Mouse (Mus musculus) kidney, adult 2 months (tissue): ENCODE results near the gene Rcc2. TPM values are rescaled to one million over a fixed set of nuclear protein-coding genes. Genes with fewer than 3 reads are reported as not detected.

Source experiments
- DNase-seq: peaks from one replicate; pipeline ENCODE4 v3.0.0; 2021
- H3K27ac ChIP-seq: fragments of 200-500 bp; 2 replicates; pipeline ENCODE4 v1.5.1; 2012; ENCODE audit warnings: low read depth, low read length, control low read depth, inconsistent platforms; ENCODE audit not compliant: insufficient read depth
- H3K27me3 ChIP-seq: fragments of 200-500 bp; replicated peaks from 2 replicates; pipeline ENCODE4 v1.6.1; 2012; ENCODE audit warnings: mild to moderate bottlenecking, moderate library complexity, low read length, inconsistent platforms; ENCODE audit not compliant: control insufficient read depth, insufficient read depth
- H3K36me3 ChIP-seq: fragments of 200-500 bp; 2 replicates; pipeline ENCODE4 v1.6.1; 2012; ENCODE audit warnings: mild to moderate bottlenecking, moderate library complexity, low read length, inconsistent platforms; ENCODE audit not compliant: control insufficient read depth, insufficient read depth
- H3K4me1 ChIP-seq: fragments of 200-500 bp; 2 replicates; pipeline ENCODE4 v1.6.1; 2011; ENCODE audit warnings: low read length; ENCODE audit not compliant: control insufficient read depth, insufficient read depth
- H3K4me3 ChIP-seq: fragments of 200-500 bp; 2 replicates; pipeline ENCODE4 v1.5.1; 2011; ENCODE audit warnings: mild to moderate bottlenecking, low read depth, low read length, control low read depth; ENCODE audit not compliant: insufficient read depth
- CTCF ChIP-seq: fragments of 200-500 bp; conservative IDR thresholded peaks from 2 replicates; pipeline ENCODE4 v1.5.1; 2011; ENCODE audit warnings: low read depth, mild to moderate bottlenecking, control low read depth, low read length, moderate library complexity, mixed read lengths; ENCODE audit not compliant: insufficient read depth, insufficient read length
- POLR2A ChIP-seq: fragments of 200-500 bp; IDR thresholded peaks from one replicate; pipeline ENCODE4 v1.6.1; 2011; ENCODE audit warnings: low read depth, low read length, control low read depth
- WGBS: fragments of 180-500 bp; shearing (Covaris S2); methylation state at CpG from one replicate; pipeline ENCODE4 v1.1.7; 2018; 5-methylcytosine and 5-hydroxymethylcytosine counted together
- polyA plus RNA-seq: library from polyadenylated mRNA; depleted of rRNA; stranded (reverse); fragments of >200 nt; gene quantifications from 2 replicates; pipeline ENCODE4 v1.2.3, GENCODE M21; 2012

Gene Rcc2
- polyA plus RNA-seq, 1 experiment = 20.9 TPM

DNA sequence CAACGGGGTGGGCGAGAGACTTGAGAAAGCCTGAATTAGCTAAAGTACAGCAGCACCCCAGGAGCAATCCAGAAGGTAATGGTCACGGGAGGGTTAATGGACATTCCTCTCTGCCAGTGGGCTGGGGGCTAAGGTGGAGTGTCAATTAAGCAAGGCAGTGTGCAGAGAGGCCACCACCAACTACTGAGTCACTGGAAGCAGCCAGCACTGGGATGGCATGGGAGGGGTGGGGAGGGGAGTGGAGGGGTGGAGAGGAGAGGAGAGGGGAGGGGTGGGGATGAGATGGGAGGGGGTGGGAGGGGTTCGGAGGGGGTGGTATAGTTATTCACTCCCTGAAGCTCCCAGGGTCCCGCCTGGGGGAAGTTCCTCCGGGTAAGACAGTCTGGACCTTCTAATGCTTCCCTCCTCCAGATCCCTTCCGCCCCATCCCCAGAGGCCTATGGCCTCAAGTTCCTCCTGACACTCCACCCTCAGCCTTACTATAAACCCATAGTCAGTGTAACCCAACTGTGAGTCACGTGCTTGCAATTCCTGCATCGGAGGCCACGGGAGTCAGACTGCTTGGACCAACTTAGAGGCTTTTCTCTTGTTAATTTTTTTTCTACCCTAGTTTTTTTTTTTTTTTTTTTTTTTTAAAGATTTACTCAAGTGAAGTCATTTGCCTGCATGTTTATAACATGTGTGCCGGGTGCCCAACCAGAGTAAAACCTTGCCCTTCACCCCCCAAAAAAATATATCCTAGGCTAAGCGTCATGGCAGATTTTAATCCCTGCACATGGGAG is 12.1 kb upstream of the Rcc2 start:
- no peaks in the 10 kb centered on the region for H3K27me3 ChIP-seq
- no peak for DNase-seq
- TF ChIP-seq POLR2A (no peak), CTCF (no peak)
- no peak overlapping the region for H3K4me3 ChIP-seq
- no peaks in the 10 kb centered on the region for H3K36me3 ChIP-seq
- H3K27ac ChIP-seq = no peak overlapping the region
- WGBS = 41% methylated on average over 12 of the region's 12 CpGs
- no peaks in the 10 kb centered on the region for H3K4me1 ChIP-seq

DNA sequence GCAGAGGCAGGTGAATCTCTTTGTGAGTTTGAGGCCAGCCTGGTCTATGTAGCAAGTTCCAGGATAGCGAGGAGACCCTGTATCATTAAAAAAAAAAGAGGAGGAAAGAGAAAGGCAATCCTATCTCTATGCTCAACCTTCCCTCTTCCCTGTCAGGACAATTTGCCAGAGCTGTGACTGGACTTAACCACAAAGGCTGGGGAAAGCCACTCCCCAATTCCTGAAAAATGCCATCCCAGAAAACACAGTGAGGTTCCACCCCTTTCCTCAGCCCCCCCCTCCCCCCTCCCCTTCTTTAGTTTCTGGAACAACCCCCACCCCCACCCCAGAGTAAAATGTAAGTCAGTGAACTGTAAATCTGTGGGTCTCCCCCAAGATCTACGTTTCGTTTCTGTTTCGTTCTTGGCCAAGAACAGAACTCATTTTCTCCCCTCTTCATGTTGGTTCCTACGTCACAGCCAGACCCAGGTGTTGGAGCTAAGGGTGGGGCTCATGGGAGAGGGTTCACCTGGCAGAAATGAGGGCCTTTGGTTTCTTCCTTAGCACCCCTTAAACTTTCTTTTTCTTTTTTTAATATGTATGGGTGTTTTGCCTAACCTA is 11.4 kb upstream of the Rcc2 start:
- no peak for DNase-seq
- Histone ChIP-seq H3K27ac (no peak overlapping the region), H3K27me3 (no peaks in the 10 kb centered on the region), H3K36me3 (no peaks in the 10 kb centered on the region), H3K4me1 (no peaks in the 10 kb centered on the region), H3K4me3 (no peak overlapping the region)
- TF ChIP-seq CTCF (no peak), POLR2A (no peak)
- WGBS = 81% methylated on average over 5 of the region's 5 CpGs

DNA sequence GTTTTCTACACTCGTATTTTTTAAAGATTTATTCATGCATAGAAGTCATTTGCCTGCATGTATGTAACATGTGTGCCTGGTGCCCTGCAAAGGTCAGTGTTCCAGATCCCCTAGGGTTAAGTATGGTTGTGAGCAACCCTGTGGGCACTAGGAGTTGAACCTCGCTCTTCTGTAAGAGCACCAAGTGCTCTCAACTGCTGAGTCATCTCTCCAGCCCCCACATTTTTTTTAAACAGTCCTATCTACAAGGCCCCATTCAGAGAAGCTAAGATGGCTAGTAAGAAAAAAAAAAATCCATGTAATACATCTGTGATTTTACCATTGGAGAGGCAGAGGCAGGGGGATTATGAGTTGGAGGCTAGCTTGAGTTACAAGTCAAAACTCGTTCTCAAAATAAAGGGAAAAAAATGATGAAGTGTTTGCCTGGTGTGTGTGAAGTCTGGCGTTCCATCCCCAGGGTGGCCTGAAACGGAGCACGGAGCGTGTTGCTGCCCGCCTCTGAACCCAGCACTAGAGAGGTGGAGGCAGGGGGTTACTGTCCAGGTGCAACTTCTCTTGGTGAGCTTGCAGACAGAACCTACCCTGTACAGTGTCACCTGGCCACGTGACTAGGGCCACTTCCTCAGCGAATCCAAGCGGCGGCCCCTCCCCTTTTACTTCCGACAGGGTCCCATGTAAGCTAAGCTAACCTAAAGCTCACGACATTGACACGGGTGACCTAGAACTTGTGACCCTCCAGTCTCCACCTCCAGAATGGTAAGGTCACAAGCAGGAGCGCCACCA is 10.3 kb upstream of the Rcc2 start:
- TF ChIP-seq CTCF (no peak), POLR2A (no peak)
- WGBS = 67% methylated on average over 16 of the region's 16 CpGs

DNA sequence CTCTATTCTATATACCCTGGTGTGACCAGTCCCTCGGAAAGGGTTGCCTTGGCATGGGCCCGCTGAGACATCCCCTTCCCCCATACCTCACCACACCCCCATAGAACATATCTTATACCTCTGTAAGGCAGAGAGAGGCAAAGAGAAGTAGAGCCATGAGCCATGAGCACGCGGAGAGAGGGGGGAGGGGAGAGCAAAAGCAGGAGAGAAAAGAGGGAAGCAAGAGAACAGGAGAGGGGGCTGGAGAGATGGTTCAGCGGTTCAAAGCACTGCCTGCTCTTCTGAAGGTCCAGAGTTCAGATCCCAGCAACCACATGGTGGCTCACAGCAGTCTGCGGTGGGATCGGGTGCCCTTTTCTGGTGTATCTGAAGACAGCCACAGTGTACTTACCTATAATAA is 8.9 kb upstream of the Rcc2 start:
- DNase-seq = no peak
- 75% methylated on average over 7 of the region's 7 CpGs for WGBS
- H3K27me3 ChIP-seq = no peaks in the 10 kb centered on the region
- no peaks in the 10 kb centered on the region for H3K4me1 ChIP-seq
- no peak overlapping the region for H3K4me3 ChIP-seq
- H3K36me3 ChIP-seq = no peaks in the 10 kb centered on the region
- H3K27ac ChIP-seq = no peak overlapping the region
- TF ChIP-seq CTCF (no peak), POLR2A (no peak)

More for the DNA sequence above, 10.3 kb upstream of the Rcc2 start:
- H3K36me3 ChIP-seq = no peaks in the 10 kb centered on the region
- H3K4me3 ChIP-seq = no peak overlapping the region
- no peaks in the 10 kb centered on the region for H3K27me3 ChIP-seq
- DNase-seq = no peak
- H3K27ac ChIP-seq = no peak overlapping the region
- no peaks in the 10 kb centered on the region for H3K4me1 ChIP-seq

DNA sequence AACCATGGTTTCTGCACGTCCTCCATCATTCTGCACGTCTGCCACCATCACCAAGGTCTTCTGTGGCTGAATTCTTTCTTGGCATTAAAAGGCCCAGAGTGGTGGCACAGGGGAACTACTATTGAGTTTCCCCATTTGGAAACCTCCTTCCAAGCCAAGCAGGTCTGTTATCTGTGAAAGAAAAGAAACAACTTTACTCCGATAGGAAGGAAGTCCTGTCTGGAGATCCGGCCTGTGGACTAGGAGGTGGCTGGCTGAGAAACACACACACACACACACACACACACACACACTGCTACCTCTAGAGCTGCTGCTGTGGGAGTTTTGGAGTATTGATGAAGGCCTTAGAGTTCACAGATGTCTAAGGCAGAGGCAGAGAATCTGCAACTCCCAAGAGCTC is 6.8 kb upstream of the Rcc2 start:
- H3K36me3 ChIP-seq = no peaks in the 10 kb centered on the region
- no peaks in the 10 kb centered on the region for H3K27me3 ChIP-seq
- H3K27ac ChIP-seq = no peak overlapping the region
- DNase-seq = no peak
- H3K4me1 ChIP-seq = no peaks in the 10 kb centered on the region
- H3K4me3 ChIP-seq = no peak overlapping the region
- TF ChIP-seq CTCF = no peak
- TF ChIP-seq POLR2A = no peak
- WGBS = 80% methylated on average over 4 of the region's 4 CpGs

DNA sequence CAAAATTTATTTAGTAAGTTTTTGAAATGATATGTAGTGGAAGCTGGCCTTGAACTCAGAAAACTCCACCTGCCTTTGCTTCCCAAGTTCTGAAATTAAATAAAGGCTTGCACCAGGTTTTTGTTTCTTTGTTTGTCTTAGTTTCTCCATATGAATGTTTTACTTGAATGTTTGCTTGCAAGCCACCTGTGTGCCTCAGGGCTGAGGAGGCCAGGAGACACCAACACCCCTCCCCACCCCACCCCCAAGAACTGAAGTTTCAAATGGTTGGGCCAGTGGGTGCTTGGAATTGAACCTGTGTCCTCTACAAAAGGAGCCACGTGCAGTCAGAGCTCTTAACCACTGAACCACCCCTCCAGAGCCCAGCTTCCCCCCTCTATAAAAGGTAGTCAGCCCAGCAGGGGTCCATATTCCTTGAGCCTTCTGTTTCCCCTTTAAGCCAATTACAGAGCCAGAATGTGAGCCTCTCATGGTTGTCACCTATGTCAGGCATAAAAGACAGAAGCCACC is 5.7 kb upstream of the Rcc2 start:
- WGBS = 58% methylated on average over 1 of the region's 1 CpGs
- no peaks in the 10 kb centered on the region for H3K36me3 ChIP-seq
- H3K27ac ChIP-seq = no peak overlapping the region
- DNase-seq = no peak
- no peaks in the 10 kb centered on the region for H3K4me1 ChIP-seq
- H3K4me3 ChIP-seq = no peak overlapping the region
- H3K27me3 ChIP-seq = no peaks in the 10 kb centered on the region
- TF ChIP-seq CTCF = no peak
- no peak for TF ChIP-seq POLR2A

DNA sequence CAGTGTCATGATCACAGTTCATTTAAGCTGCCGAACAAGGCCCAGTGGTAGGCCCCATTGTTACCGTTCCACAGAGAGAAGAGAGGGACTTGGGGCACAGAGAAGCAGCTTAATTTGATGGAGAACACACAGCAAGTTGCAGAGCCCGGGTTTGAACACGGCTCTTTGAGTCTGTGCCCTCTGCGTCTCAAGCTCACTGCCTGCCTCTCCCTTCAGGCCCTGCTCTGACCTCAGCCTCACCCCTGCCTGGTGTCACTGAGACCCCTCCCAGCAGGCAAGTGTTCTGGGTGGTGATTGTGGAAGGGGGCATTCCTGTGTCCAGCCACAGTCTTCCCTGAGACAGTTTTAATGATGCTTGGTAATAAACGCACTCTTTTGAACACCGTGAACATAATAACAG is 5.2 kb upstream of the Rcc2 start:
- 80% methylated on average over 7 of the region's 7 CpGs for WGBS

More for the DNA sequence above, 5.2 kb upstream of the Rcc2 start:
- no peak overlapping the region for H3K4me3 ChIP-seq
- H3K4me1 ChIP-seq = no peaks in the 10 kb centered on the region
- no peak overlapping the region for H3K27ac ChIP-seq
- H3K27me3 ChIP-seq = no peaks in the 10 kb centered on the region
- TF ChIP-seq POLR2A (no peak), CTCF (no peak)
- DNase-seq = no peak
- no peaks in the 10 kb centered on the region for H3K36me3 ChIP-seq
